Mouse (Mus musculus) left cerebral cortex, adult 9 months (tissue): ENCODE measurements around the gene Nme7.

ENCODE experiments used
- DNase-seq, 2 experiments: peaks; one replicate each; pipeline ENCODE4 v3.0.0; 2022; ENCODE audit warnings: low spot score in 2 of 2

The Nme7 gene

GRCm38 (mm10) chr1:164303821-164304220, at the start of gene Nme7:
Gene Nme7 (plus strand): TSS chr1:164304121.
- DNase-seq, result no peak

DNA sequence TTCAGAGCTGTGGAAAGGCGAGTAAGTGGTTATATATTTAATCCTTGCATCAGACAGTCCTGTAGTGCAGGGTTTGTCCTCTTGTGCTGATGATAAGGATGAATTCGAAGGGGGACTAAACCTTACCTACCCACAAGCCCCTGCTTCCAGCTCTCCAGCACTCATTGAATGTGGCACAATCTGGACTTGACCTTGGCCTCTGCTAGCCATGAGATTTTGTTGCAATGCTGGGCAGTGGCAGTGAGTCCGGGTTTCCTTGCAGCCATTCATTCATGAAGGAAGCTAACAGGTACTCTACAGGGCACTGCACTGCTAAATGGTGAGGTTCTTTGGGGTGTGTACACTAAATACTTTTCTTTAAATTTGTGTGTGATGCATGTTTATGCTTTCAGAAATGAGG, 49.1 kb upstream of the Nme7 start:
- no peak for DNase-seq

DNA sequence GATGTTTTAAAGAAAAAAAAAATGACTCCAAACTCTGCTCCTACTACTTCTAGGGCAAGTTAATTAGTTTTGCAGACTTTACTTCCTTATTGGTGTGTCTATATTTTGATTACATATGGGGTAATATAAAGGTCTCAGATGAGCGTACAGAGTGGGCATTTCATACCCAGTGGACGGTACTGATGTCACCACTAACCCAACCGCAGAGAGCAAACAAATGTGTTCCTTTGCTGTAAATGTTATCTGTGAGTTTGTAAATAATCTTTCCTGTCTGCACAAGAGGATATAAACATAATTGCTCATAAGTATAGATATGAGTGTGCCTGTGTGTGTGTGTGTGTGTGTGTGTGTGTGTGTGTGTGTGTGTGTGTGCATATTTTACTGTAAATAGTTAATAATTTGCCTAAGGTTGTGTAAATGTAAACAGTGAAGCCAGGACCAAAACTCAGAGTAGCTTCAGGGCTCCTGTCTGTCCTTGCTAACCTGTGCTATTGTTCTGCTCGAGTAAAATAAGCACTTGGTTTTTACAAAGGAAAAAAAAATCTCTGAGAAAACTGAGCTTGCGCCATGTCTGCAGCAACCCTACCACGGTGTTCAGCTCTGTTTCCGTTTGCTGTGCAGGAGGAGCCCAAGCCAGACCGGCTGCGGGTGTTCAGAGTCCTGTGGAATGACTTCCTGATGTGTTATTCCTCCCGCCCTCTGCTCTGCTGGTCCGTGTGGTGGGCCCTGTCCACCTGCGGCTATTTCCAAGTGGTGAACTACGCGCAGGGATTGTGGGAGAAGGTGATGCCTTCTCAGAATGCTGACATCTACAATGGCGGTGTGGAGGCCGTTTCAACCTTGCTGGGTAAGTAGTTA, 43.5 kb upstream of the Nme7 start:
- DNase-seq, result no peak

GRCm38 (mm10) chr1:164261553-164261952, 42.4 kb upstream of the Nme7 start:
- peak; percentile 35 to 57 for DNase-seq

GRCm38 (mm10) chr1:164270941-164271340, 33.0 kb upstream of the Nme7 start:
- no peak for DNase-seq

DNA sequence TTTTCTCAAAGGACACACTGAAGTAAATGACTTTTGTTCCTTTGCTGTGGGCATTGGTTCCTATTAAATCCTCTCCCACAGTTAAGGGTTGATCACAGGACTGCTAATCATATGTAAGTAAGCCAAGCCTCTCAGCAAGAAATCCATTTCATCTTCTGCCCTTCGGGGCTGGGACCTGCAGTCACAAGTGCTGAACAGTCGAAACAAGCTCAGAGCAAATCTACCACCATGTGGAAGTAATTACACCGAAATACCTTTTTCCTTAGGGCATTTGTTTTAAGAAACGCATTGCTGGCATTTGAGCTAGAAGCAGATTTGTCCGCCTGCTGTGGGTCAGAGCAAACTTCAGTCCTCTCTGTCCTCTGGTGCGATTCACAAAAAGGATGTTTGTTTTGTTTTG, 30.3 kb upstream of the Nme7 start:
- DNase-seq, result no peak

DNA sequence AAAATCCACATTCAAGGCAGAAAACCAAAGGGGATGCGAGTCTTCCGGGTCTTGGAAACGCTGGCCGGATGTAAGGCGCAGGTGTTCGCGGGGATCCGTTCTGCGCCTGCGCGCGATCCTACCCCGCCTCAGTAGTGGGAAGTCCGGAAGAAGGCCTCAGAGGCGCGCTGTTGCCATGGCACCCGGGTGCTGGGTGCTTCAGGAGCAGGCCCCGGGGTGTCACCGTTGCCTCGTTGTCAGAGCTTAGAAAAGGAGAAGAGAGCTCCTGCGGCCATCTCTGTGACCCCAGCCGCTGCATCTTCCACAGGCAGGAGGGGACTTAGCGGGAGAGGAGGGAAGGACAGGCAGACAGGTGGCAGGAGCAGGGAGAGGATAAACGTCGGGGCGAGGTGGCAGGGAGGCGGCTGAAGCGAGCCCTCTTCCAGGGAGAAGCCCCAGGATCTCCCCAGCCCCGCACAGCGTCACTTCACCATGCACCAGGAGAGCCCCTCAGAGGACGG, 28.4 kb upstream of the Nme7 start, which contains the start of gene Ccdc181:
Ccdc181 (plus strand) TSS at position 131 of the 500 bp plus-strand sequence.
- peak; percentile 91 to 97 for DNase-seq

DNA sequence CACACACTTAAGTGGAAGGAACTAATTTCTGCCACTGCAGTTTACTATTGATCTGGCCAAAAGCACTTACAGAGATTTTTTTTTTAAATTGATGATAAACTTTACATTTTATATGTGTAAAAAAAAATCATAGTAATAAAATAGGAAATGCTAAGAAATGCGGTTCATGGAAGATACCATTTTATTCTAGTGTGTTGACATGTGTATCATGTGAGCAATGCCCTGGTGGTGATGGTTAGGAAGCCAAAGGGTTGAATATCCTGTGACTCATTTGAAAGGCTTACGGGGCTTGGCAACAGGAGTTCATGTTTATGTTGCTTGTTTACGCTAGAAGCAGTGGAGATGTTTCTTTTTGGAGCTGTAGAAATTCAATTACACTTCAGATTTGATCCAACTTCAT, 27.4 kb upstream of the Nme7 start:
- DNase-seq, result no peak

GRCm38 (mm10) chr1:164279332-164279731, 24.6 kb upstream of the Nme7 start:
- no peak for DNase-seq

DNA sequence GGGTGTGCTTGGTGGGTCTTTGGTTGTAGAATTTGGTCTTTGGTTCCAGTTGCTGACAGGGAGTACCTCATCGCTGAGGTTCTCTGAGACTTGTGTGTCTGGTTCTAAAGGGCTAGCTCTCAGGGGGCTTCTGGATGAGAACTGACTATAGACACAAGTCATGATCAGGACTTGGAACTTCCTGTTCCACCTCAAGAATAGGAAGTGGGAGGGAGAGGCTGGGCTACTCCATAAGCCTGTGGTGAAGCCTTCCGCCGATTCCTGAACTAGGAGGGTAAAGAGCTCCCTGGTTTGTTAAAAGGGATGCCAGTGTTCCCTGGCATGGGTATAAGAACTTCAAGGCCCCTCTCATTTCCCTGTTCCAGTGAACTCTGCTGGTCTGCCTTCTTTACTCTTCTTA, 19.9 kb upstream of the Nme7 start:
- DNase-seq, result no peak

- no peak for DNase-seq
Measured at GRCm38 (mm10) chr1:164287406-164287805, 16.5 kb upstream of the Nme7 start.

GRCm38 (mm10) chr1:164292040-164292439, 11.9 kb upstream of the Nme7 start:
- DNase-seq, result no peak

GRCm38 (mm10) chr1:164294071-164294470, 9.8 kb upstream of the Nme7 start:
- no peak for DNase-seq

DNA sequence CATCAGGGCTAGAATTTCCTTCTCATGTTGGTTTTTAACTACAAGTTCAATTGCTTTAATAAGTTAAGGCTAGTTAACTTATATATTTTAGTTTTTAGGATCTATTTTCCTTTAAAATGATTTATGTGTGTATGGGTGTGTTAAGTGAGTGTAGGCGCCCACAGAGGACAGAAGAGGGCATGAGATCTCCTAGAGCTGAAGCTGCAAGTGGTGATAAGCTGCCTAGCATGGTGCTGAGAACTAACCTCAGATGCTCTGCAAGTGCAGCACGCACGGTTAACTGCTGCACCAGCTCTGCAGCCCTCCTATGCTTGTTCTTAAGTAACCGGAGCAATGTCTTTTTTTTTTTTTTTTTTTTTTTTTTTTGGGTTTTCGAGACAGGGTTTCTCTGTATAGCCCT, 7.4 kb upstream of the Nme7 start:
- no peak for DNase-seq

DNA sequence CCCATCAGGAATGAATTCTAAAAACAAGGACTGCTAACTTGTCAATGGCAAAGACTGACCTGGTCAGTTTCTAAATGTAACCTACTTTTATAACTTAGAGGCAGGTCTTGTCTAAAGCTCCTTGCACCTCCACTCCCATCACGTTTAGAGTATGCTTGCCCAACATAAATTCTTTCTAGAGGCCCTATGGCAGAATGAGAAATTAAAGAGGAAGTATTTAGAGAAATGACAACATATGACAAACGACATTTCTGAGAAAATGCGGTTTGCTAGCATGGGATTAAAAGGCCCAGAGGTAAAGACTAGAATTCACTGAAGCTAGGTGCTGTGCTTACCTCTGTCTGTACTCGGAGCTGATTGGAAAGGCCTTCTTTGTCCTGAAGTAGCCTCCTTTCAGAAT, 2.0 kb upstream of the Nme7 start:
- DNase-seq, result no peak

DNA sequence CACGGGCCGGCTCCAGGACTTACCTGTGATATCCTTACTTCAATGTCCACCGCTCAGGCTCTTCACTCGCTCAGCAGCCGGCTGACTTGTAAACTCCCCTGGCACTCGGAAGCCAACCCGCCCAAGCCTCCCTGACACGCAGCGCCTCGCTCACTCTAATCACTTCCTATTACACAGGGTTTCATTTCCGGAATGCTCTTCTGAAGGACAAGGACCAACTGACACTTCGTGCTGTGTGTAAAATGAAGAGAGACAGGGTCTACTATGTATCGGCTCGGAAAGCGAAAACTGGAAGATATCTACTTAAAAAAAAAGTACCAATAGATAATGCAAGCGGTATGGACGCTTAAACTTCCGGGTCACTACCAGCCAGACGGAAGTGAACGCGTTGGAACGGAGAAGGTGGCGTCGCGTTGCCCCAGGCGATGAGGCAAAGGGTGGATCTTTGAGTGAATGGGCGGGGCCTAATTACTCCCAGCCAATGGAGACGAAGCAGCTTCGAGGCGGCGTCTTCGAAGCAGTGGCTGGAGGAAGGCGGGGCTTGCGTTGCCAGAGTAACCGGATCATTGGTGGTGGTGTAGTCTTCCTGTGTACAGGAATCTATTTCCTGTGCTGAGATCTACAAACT, 3.3 kb downstream of the Nme7 start, which contains the start of gene Blzf1:
Blzf1 (minus strand) TSS at position 366 of the 628 bp plus-strand sequence.
- peak; percentile 94 to 98 for DNase-seq

- DNase-seq, result no peak
Measured at GRCm38 (mm10) chr1:164307922-164308321, 4.0 kb downstream of the Nme7 start.

DNA sequence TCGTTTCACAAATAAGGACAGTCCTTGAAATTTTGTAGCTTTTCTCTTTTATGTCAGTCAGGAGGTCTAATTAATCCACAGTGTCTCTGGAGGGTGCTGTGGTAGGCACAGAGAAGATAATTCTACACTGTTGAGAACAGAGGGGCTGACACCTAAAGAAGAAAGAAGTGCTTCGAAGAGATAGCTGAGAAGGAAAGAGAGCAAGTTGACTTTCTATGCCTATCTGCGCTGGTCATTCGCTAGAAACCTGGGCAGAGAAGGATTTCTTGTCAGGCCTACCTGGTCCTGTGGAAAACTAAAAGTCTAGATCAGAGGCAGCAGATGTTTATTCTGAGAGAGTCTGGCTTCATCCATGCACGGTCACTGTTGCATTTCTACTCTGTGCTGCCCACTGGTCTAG, 10.2 kb downstream of the Nme7 start:
- DNase-seq, result no peak

DNA sequence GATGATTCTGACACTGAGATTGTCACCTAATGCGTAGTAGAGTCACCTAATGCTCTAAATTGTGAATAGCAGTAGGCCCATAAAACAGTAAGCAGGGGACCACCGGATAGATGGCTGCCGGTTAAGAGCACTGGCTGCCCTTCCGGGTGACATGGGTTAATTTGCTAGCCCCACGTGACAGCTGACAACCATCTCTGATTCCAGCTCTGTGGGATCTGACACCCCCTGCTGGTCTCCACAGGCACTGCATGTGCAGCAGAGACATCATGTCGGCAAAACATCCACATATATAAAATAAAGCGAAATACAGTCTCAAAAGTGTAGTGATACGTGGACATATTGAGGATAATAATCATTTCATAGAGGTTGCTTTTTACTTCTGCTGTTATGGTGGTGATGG, 11.3 kb downstream of the Nme7 start:
- DNase-seq, result peak in 1 of 2 experiments; percentile 43

DNA sequence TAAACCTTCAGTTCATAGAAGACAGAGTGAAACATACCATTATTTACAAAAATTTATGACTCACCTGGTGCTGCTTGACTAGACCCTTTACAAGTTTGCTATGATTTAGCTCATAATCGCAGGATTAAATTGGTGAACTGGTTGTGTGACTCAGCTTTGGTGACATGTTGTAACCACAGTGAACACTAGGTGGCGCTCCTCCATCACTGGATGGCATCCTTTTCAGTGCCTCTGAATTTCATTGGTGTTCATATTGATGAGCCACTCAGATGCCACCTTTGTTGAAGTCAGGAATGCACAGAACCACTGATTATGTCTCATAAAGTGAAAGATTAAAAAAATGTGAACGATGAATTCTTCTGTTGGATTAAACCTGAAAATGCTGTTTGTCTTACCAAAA, 12.8 kb downstream of the Nme7 start:
- DNase-seq, result peak in 1 of 2 experiments; percentile 86

DNA sequence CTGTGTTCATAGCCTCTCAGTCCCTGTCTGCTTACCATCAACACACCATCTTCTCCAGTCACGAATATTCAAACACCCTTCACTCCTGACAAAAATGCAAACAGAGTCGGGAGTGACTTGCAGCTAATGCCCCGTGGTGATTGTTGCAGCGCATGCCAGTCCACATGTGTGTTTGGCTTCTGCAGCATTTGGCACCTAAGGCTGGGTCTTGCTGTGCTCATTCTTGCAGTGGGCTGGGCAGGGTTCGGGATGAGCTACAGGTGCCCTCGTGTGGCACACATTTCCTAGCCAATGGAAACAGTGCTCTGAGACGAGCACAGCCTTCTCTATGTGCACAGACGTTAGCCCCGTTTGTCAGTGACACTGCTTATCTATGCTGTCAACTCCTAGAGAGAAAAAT, 13.3 kb downstream of the Nme7 start:
- DNase-seq, result no peak

DNA sequence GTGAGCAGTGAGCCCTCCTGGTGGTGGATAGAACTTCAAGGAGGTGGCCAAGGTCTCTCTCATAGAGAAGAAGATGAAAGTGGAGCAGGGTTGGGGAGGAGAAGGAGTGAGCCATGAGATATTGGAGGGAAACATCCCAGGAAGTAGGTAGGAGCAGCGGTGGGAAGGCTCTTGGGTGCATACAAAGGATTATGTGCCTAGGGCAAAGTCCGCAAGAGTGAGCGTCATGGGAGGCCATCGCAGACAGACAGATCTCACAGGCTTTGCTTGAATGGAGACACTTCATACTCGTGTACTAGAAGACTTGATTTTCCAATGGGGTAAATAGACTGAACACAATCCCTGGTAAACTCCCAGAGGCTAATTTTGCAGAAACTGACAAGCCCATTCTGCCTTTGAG, 14.6 kb downstream of the Nme7 start:
- no peak for DNase-seq

GRCm38 (mm10) chr1:164319542-164320140, 15.7 kb downstream of the Nme7 start:
- no peak for DNase-seq
